Mouse (Mus musculus) CH12.LX (cell line): ENCODE data around the gene Gm20521. TPM values are rescaled to one million over a fixed set of nuclear protein-coding genes. Genes with fewer than 3 reads are reported as not detected.

Experiments
- DNase-seq: peaks from one replicate; pipeline ENCODE4 v3.0.0-alpha.2; 2013; ENCODE audit errors: extremely low read depth
- H3K27ac ChIP-seq: 2 replicates; pipeline ENCODE4 v1.5.1; 2012; ENCODE audit warnings: low read depth, mild to moderate bottlenecking, control low read depth, moderate library complexity; ENCODE audit not compliant: insufficient read depth
- H3K27me3 ChIP-seq: replicated peaks from 2 replicates; pipeline ENCODE3; 2012; ENCODE audit warnings: inconsistent platforms
- H3K36me3 ChIP-seq, 2 experiments: replicated peaks in 1 of 2; 2 replicates each; pipeline versions ENCODE3 to v1.6.1; 2012; ENCODE audit warnings: inconsistent platforms in 1 of 2, low read length in 1 of 2, mild to moderate bottlenecking in 1 of 2, mixed read lengths in 1 of 2, moderate library complexity in 1 of 2; ENCODE audit not compliant: control insufficient read depth in 1 of 2, insufficient read depth in 1 of 2
- H3K4me1 ChIP-seq, 2 experiments: 2 replicates each; pipeline ENCODE4 v1.6.1; 2012; ENCODE audit warnings: inconsistent platforms in 1 of 2, moderate library complexity in 1 of 2; ENCODE audit not compliant: insufficient read depth in 2 of 2, control insufficient read depth in 1 of 2
- H3K4me2 ChIP-seq: 2 replicates; pipeline ENCODE4 v1.6.1; 2012; ENCODE audit warnings: low read depth, mild to moderate bottlenecking, control low read depth; ENCODE audit not compliant: poor library complexity, insufficient read depth, severe bottlenecking
- H3K4me3 ChIP-seq, 3 experiments: fragments of 150-350 bp in 1 of 3; sonication (generic) in 1 of 3; replicated peaks in 1 of 3; 2 replicates each; pipeline versions ENCODE3 to v1.5.1; 2011 to 2012; ENCODE audit warnings: low read depth in 2 of 3, low read length in 2 of 3, mild to moderate bottlenecking in 2 of 3, moderate library complexity in 2 of 3, control low read depth in 1 of 3, improper control_type of control experiment in 1 of 3, inconsistent platforms in 1 of 3, mixed read lengths in 1 of 3; ENCODE audit not compliant: poor library complexity in 1 of 3
- H3K79me2 ChIP-seq: replicated peaks from 2 replicates; pipeline ENCODE4 v1.6.1; 2012; ENCODE audit warnings: mild to moderate bottlenecking, moderate library complexity; ENCODE audit not compliant: control insufficient read depth, poor library complexity, insufficient read depth, severe bottlenecking; ENCODE audit errors: extremely low read depth
- H3K9ac ChIP-seq: 2 replicates; pipeline ENCODE4 v1.6.1; 2012; ENCODE audit warnings: low read depth, mild to moderate bottlenecking, control low read depth, moderate library complexity; ENCODE audit not compliant: insufficient read depth
- H3K9me3 ChIP-seq: replicated peaks from 2 replicates; pipeline ENCODE3; 2012; ENCODE audit warnings: low read length, inconsistent platforms, mixed read lengths
- BHLHE40 ChIP-seq: IDR thresholded peaks from 2 replicates; pipeline ENCODE4 v1.6.1; 2011; ENCODE audit warnings: mild to moderate bottlenecking, low read depth, low read length, improper control_type of control experiment
- ELF1 ChIP-seq: IDR thresholded peaks from 2 replicates; pipeline ENCODE4 v1.6.1; 2014; ENCODE audit warnings: low read depth, mild to moderate bottlenecking, inconsistent platforms, low read length, improper control_type of control experiment
- ETS1 ChIP-seq: conservative IDR thresholded peaks from 2 replicates; pipeline ENCODE4 v1.6.1; 2012; ENCODE audit warnings: low read depth, mild to moderate bottlenecking, inconsistent platforms, low read length, improper control_type of control experiment, moderate library complexity
- GABPA ChIP-seq: IDR thresholded peaks from 2 replicates; pipeline ENCODE4 v1.6.1; 2012; ENCODE audit warnings: low read depth, low read length, improper control_type of control experiment, inconsistent platforms; ENCODE audit not compliant: insufficient replicate concordance
- HCFC1 ChIP-seq: IDR thresholded peaks from 2 replicates; pipeline ENCODE4 v1.6.1; 2012; ENCODE audit warnings: low read depth, mild to moderate bottlenecking, inconsistent platforms, low read length, improper control_type of control experiment
- JUND ChIP-seq: conservative IDR thresholded peaks from 2 replicates; pipeline ENCODE4 v1.6.1; 2011; ENCODE audit warnings: low read depth, low read length, improper control_type of control experiment
- KAT2A ChIP-seq: IDR thresholded peaks from 2 replicates; pipeline ENCODE4 v1.6.1; 2012; ENCODE audit warnings: low read length, improper control_type of control experiment, inconsistent platforms; ENCODE audit not compliant: insufficient replicate concordance
- MAFK ChIP-seq: IDR thresholded peaks from 2 replicates; pipeline ENCODE4 v1.6.1; 2011; ENCODE audit warnings: low read length, improper control_type of control experiment; ENCODE audit not compliant: insufficient replicate concordance
- MAX ChIP-seq: IDR thresholded peaks from 2 replicates; pipeline ENCODE4 v1.6.1; 2011; ENCODE audit warnings: low read length, improper control_type of control experiment
- MAZ ChIP-seq: IDR thresholded peaks from 2 replicates; pipeline ENCODE4 v1.6.1; 2012; ENCODE audit warnings: low read depth, mild to moderate bottlenecking, inconsistent platforms, low read length, improper control_type of control experiment, moderate library complexity
- MXI1 ChIP-seq: IDR thresholded peaks from 2 replicates; pipeline ENCODE4 v1.6.1; 2011; ENCODE audit warnings: mild to moderate bottlenecking, low read depth, low read length, improper control_type of control experiment
- NELFE ChIP-seq: IDR thresholded peaks from 2 replicates; pipeline ENCODE4 v1.6.1; 2011; ENCODE audit warnings: low read depth, low read length, improper control_type of control experiment
- NRF1 ChIP-seq: IDR thresholded peaks from 2 replicates; pipeline ENCODE4 v1.6.1; 2014; ENCODE audit warnings: low read depth, mild to moderate bottlenecking, inconsistent platforms, low read length, improper control_type of control experiment, moderate library complexity
- POLR2AphosphoS2 ChIP-seq: IDR thresholded peaks from 2 replicates; pipeline ENCODE4 v1.6.1; 2011; ENCODE audit warnings: low read depth, low read length, improper control_type of control experiment
- RAD21 ChIP-seq: IDR thresholded peaks from 2 replicates; pipeline ENCODE4 v1.6.1; 2011; ENCODE audit warnings: low read depth, mild to moderate bottlenecking, low read length, improper control_type of control experiment, moderate library complexity
- RCOR1 ChIP-seq: conservative IDR thresholded peaks from 2 replicates; pipeline ENCODE4 v1.6.1; 2012; ENCODE audit warnings: low read depth, mild to moderate bottlenecking, inconsistent platforms, low read length, improper control_type of control experiment
- SIN3A ChIP-seq: IDR thresholded peaks from 2 replicates; pipeline ENCODE4 v1.6.1; 2012; ENCODE audit warnings: low read length, improper control_type of control experiment, inconsistent platforms
- SMC3 ChIP-seq: IDR thresholded peaks from 2 replicates; pipeline ENCODE4 v1.6.1; 2011; ENCODE audit warnings: low read depth, low read length, improper control_type of control experiment
- TBP ChIP-seq: conservative IDR thresholded peaks from 2 replicates; pipeline ENCODE4 v1.6.1; 2011; ENCODE audit warnings: low read depth, low read length, improper control_type of control experiment
- TCF12 ChIP-seq: IDR thresholded peaks from 2 replicates; pipeline ENCODE4 v1.6.1; 2014; ENCODE audit warnings: low read depth, mild to moderate bottlenecking, inconsistent platforms, low read length, improper control_type of control experiment
- UBTF ChIP-seq: IDR thresholded peaks from 2 replicates; pipeline ENCODE4 v1.6.1; 2012; ENCODE audit warnings: low read depth, mild to moderate bottlenecking, inconsistent platforms, low read length, improper control_type of control experiment, moderate library complexity
- USF2 ChIP-seq: conservative IDR thresholded peaks from 2 replicates; pipeline ENCODE4 v1.6.1; 2011; ENCODE audit warnings: low read depth, low read length, improper control_type of control experiment
- ZMIZ1 ChIP-seq: IDR thresholded peaks from 2 replicates; pipeline ENCODE4 v1.6.1; 2012; ENCODE audit warnings: low read depth, mild to moderate bottlenecking, inconsistent platforms, low read length, improper control_type of control experiment
- dilution Hi-C: fragments of 300-500 bp; cut with MboI; formaldehyde crosslinking; loops from 2 replicates; pipeline ENCODE4 v1.14.3; 2020; ENCODE audit warnings: low sequenced_read_pairs; ENCODE audit not compliant: extremely low pct_unique_long_range_greater_than_20kb, extremely low pct_ligation_motif_present
- in situ Hi-C: fragments of 300-500 bp; cut with MboI; formaldehyde crosslinking; loops from 3 replicates; pipeline ENCODE4 v1.14.3; 2019; ENCODE audit warnings: low sequenced_read_pairs, low pct_ligation_motif_present, low pct_unique_long_range_greater_than_20kb, mixed read lengths
- polyA plus RNA-seq: library from polyadenylated mRNA; unstranded; fragments of >175 nt; gene quantifications from 2 replicates; pipeline ENCODE4 v1.2.1, GENCODE M21; 2012; ENCODE audit warnings: low read depth; ENCODE audit not compliant: insufficient read length
- total RNA-seq, 2 experiments: library from RNA; depleted of rRNA; stranded (reverse); fragments of 300-350 nt in 1 of 2; fragments of >200 nt in 1 of 2; gene quantifications; 2 replicates each; pipeline ENCODE4 v1.2.3; 2012 to 2014

Gene Gm20521
- total and polyA plus RNA-seq, 3 experiments = not detected

- TF ChIP-seq ZMIZ1 = peak; percentile 84
- no peak for TF ChIP-seq RAD21
- 0 out of 2 replicates have a peak, but pooled peaks have one; percentile 55 for TF ChIP-seq TBP
- no peak for TF ChIP-seq GABPA
- TF ChIP-seq RCOR1 = no peak
- TF ChIP-seq NELFE = peak; percentile 78; the same call in 1 of the 2 replicates
- TF ChIP-seq SMC3 = no peak
These were observed 19.5 kb upstream of the Gm20521 start (continued) for GRCm38 (mm10) chr14:54863501-54864312.

- Histone ChIP-seq H3K4me1 (peaks cover 0 to 5% of the 10 kb centered on the region in 2 experiments; a peak in 2 of 4 replicates), H3K27me3 (no peaks in the 10 kb centered on the region), H3K4me3 (peak overlapping the region; percentile 64 to 89 (median 89)), H3K27ac (peak overlapping the region; percentile 37), H3K9me3 (no peaks in the 10 kb centered on the region), H3K4me2 (peak overlapping the region; percentile 91), H3K79me2 (no peaks in the 10 kb centered on the region), H3K36me3 (no peaks in the 10 kb centered on the region), H3K9ac (peak overlapping the region; percentile 51)
- dilution Hi-C loops = no loop called here
- peak; percentile 62 for DNase-seq
- in situ Hi-C loops = no loop called here
- TF ChIP-seq MXI1 = no peak; the same call in 1 of the 2 replicates
- no peak for TF ChIP-seq KAT2A
- TF ChIP-seq HCFC1 = no peak; the same call in 1 of the 2 replicates
- no peak for TF ChIP-seq ELF1
- no peak for TF ChIP-seq ETS1
- TF ChIP-seq TCF12 = no peak
- TF ChIP-seq NRF1 = peak; percentile 56; the same call in 1 of the 2 replicates
- TF ChIP-seq MAZ = peak; percentile 18; the same call in 1 of the 2 replicates
- TF ChIP-seq JUND = no peak
- no peak; the same call in 1 of the 2 replicates for TF ChIP-seq MAX
- TF ChIP-seq USF2 = no peak
- TF ChIP-seq POLR2AphosphoS2 = no peak
- no peak for TF ChIP-seq MAFK
- TF ChIP-seq BHLHE40 = no peak
- peak; percentile 36; the same call in 1 of the 2 replicates for TF ChIP-seq SIN3A
- no peak for TF ChIP-seq UBTF
- peak; percentile 7; the same call in 1 of the 2 replicates for TF ChIP-seq ZMIZ1
These were observed 18.8 kb upstream of the Gm20521 start for GRCm38 (mm10) chr14:54864313-54865036.
